Comparison of ENCODE assay signal across 15 mouse cellular contexts in genomic region chr15:100060513-100061140, GRCm38 (mm10). TPM values are rescaled to one million over a fixed set of nuclear protein-coding genes. Genes with fewer than 3 reads are reported as not detected.
DNase-seq lines count a peak whose midpoint lies in the region; ATAC-seq and TF ChIP-seq lines count a peak whose summit lies in the region.
"Had no signal": no experiment of that assay in that cellular context is flagged by ENCODE, and none has a peak within 500 bp of the region (broad histone marks: within the 10 kb centered on the region; RNA-seq: fewer than 3 reads in every experiment).

No protein-coding gene starts in this region.

- peaks cover 15% of the 10 kb centered on the region for H3K4me1 ChIP-seq in embryonic facial prominence, embryonic 10.5 days
- H3K4me1 ChIP-seq: embryonic facial prominence, embryonic 15.5 days had no signal

- ATAC-seq in CD4-positive, CD25-positive, alpha-beta regulatory T cell, adult 4 months: peak; percentile 79
- peak; percentile 87 for ATAC-seq in granulocyte monocyte progenitor cell, adult 5-6 weeks (replicated peaks; ENCODE audit: poor library complexity, severe bottlenecking)

- no peak for TF ChIP-seq CTCF in gastrocnemius, adult 2 months (IDR thresholded peaks at IDR 0.05)

- H3K4me3 ChIP-seq in embryonic facial prominence, embryonic 10.5 days: no peak overlapping the region
- no peak overlapping the region for H3K4me3 ChIP-seq in gastrocnemius, adult 2 months
- H3K4me3 ChIP-seq: embryonic facial prominence, embryonic 15.5 days; heart, embryonic 15.5 days; hindbrain, embryonic 10.5 days had no signal

- intact Hi-C loops in gastrocnemius, adult 2 months (cut with DNase I): no loop called here

- no peaks in the 10 kb centered on the region for H3K9me3 ChIP-seq in embryonic facial prominence, embryonic 10.5 days
- H3K9me3 ChIP-seq: embryonic facial prominence, embryonic 15.5 days; heart, embryonic 15.5 days; hindbrain, embryonic 10.5 days had no signal

- WGBS in embryonic facial prominence, embryonic 10.5 days: 91% methylated on average over 4 of the region's 4 CpGs

- peak; percentile 70 to 76 for DNase-seq in B cell, adult 2 months
- DNase-seq in natural killer cell, adult 2 months (ENCODE audit: low spot score in 2 of 2): peak; percentile 65 to 84
- DNase-seq in embryonic facial prominence, embryonic 10.5 days (ENCODE audit: low spot score): no peak
- DNase-seq in adrenal gland, adult 18-20 months (ENCODE audit: low spot score in 2 of 2): no peak
- DNase-seq in gastrocnemius, adult 2 months: no peak
- DNase-seq: cerebellum, adult 11 months; heart, adult 11 months; kidney, postnatal 10 days; lung, adult 18-20 months had no signal

- no peak overlapping the region for H3K27ac ChIP-seq in embryonic facial prominence, embryonic 10.5 days (replicated peaks)
- H3K27ac ChIP-seq in gastrocnemius, adult 2 months: no peak overlapping the region
- H3K27ac ChIP-seq: embryonic facial prominence, embryonic 15.5 days; heart, embryonic 15.5 days; hindbrain, embryonic 10.5 days; macrophage had no signal

- no peaks in the 10 kb centered on the region for H3K27me3 ChIP-seq in embryonic facial prominence, embryonic 10.5 days (replicated peaks; ENCODE audit: low read depth, poor library complexity, severe bottlenecking)
- H3K27me3 ChIP-seq: embryonic facial prominence, embryonic 15.5 days; heart, embryonic 15.5 days had no signal

- H3K36me3 ChIP-seq in embryonic facial prominence, embryonic 10.5 days (replicated peaks): peaks cover 9% of the 10 kb centered on the region
- H3K36me3 ChIP-seq: embryonic facial prominence, embryonic 15.5 days; heart, embryonic 15.5 days had no signal

RNA-seq across cellular contexts. Expression of gene Dip2b, which starts 22.2 kb away (rescaled TPM):
- polyA plus RNA-seq in CD4-positive, CD25-positive, alpha-beta regulatory T cell, adult 4 months (2017; shearing (Covaris generic)): 10 to 100 TPM; 14.8 to 17.1 TPM
- 13.3 and 23.3 TPM in 2 replicates for total RNA-seq in granulocyte monocyte progenitor cell, adult 5-6 weeks (2014; fragmentation: Nextera tagmentation)
- total RNA-seq in granulocyte monocyte progenitor cell, adult 5-6 weeks (2017): 11.0 and 11.9 TPM in 2 replicates
- 16.2 and 16.9 TPM in 2 replicates for polyA plus RNA-seq in embryonic facial prominence, embryonic 10.5 days (2016; fragmentation: Nextera tagmentation; extraction: Ambion mirVana)
- 10 to 100 TPM; 13.2 to 13.3 TPM for total RNA-seq in adrenal gland, adult 18-20 months (2021)
- 1 to 10 TPM; 5.8 to 8.3 TPM for total RNA-seq in gastrocnemius, adult 2 months (2021)

Comparison
In these comparisons a context has a peak if more than half of its experiments do, and no peak if none do; other contexts are left out.
1. DNase-seq: peak in B cell, adult 2 months (2 of 2) and natural killer cell, adult 2 months (2 of 2); none in embryonic facial prominence, embryonic 10.5 days (single experiment), adrenal gland, adult 18-20 months (0 of 2) and gastrocnemius, adult 2 months (single experiment).